Mouse (Mus musculus) liver, adult 2 months (tissue): ENCODE measurements around the gene Isg20.

Source experiments
- CTCF ChIP-seq: fragments of 200-500 bp; IDR thresholded peaks from 2 replicates; pipeline ENCODE4 v1.5.1; 2011; ENCODE audit warnings: low read depth, low read length, control low read depth
- POLR2A ChIP-seq: fragments of 200-500 bp; IDR thresholded peaks from 2 replicates; pipeline ENCODE4 v1.6.1; 2011; ENCODE audit warnings: low read length, control low read depth; ENCODE audit not compliant: insufficient read depth; ENCODE audit errors: extremely low read depth

GRCm38 (mm10) chr7:78883016-78883725 lies 30.1 kb upstream of the Isg20 start:
- TF ChIP-seq POLR2A (no peak), CTCF (no peak)
